Mouse (Mus musculus) urinary bladder, postnatal 10 days (tissue): ENCODE data around the gene Hirip3.
A peak's percentile ranks its signal among the peaks of the same experiment; 100 is the strongest.

Experiments used
- DNase-seq: peaks from one replicate; pipeline ENCODE4 v3.0.0; 2022; ENCODE audit warnings: low spot score

Hirip3 gene

GRCm38 (mm10) chr7:126861429-126862130, at the start of gene Hirip3:
TSS of gene Hirip3 (plus strand) at chr7:126861972.
- DNase-seq = peak; percentile 82

GRCm38 (mm10) chr7:126815726-126816222, 46.0 kb upstream of the Hirip3 start:
- no peak for DNase-seq

GRCm38 (mm10) chr7:126816494-126816893, 45.3 kb upstream of the Hirip3 start:
- DNase-seq = no peak

- no peak for DNase-seq
Observed at GRCm38 (mm10) chr7:126817595-126817994, 44.2 kb upstream of the Hirip3 start.

GRCm38 (mm10) chr7:126818818-126819217, 43.0 kb upstream of the Hirip3 start:
- no peak for DNase-seq

- DNase-seq = no peak
Observed at GRCm38 (mm10) chr7:126821835-126822511, 39.8 kb upstream of the Hirip3 start.

GRCm38 (mm10) chr7:126822741-126823140, 39.0 kb upstream of the Hirip3 start:
- DNase-seq = no peak

GRCm38 (mm10) chr7:126823202-126823711, 38.5 kb upstream of the Hirip3 start:
- no peak for DNase-seq

GRCm38 (mm10) chr7:126823940-126824339, 37.8 kb upstream of the Hirip3 start:
- no peak for DNase-seq

GRCm38 (mm10) chr7:126825403-126825802, 36.4 kb upstream of the Hirip3 start:
- DNase-seq = no peak

GRCm38 (mm10) chr7:126825952-126826351, 35.8 kb upstream of the Hirip3 start:
- no peak for DNase-seq

- no peak for DNase-seq
Observed at GRCm38 (mm10) chr7:126831539-126831938, 30.2 kb upstream of the Hirip3 start, which contains the start of gene 4930451I11Rik. TSS of gene 4930451I11Rik (minus strand) at chr7:126831639.

- DNase-seq = no peak
Observed at GRCm38 (mm10) chr7:126832036-126832598, 29.7 kb upstream of the Hirip3 start.

- DNase-seq = no peak
Observed at GRCm38 (mm10) chr7:126833294-126833693, 28.5 kb upstream of the Hirip3 start.

GRCm38 (mm10) chr7:126843276-126843675, 18.5 kb upstream of the Hirip3 start:
- no peak for DNase-seq

GRCm38 (mm10) chr7:126845516-126845915, 16.3 kb upstream of the Hirip3 start:
- DNase-seq = no peak

GRCm38 (mm10) chr7:126847116-126847420, 14.7 kb upstream of the Hirip3 start, which contains the start of gene Doc2a:
TSS of gene Doc2a (plus strand) at chr7:126847416.
- DNase-seq = no peak

- DNase-seq = no peak
Observed at GRCm38 (mm10) chr7:126847421-126848398, 14.1 kb upstream of the Hirip3 start.

GRCm38 (mm10) chr7:126848794-126849193, 13.0 kb upstream of the Hirip3 start:
- no peak for DNase-seq

- DNase-seq = no peak
Observed at GRCm38 (mm10) chr7:126850161-126850560, 11.6 kb upstream of the Hirip3 start.

GRCm38 (mm10) chr7:126851192-126851591, 10.6 kb upstream of the Hirip3 start:
- no peak for DNase-seq

GRCm38 (mm10) chr7:126853454-126853853, 8.3 kb upstream of the Hirip3 start:
- DNase-seq = no peak
